Mouse (Mus musculus) lung, postnatal 0 days (tissue): Measurements from ENCODE around the gene Ccl11.

Experiments
- CTCF ChIP-seq: IDR thresholded peaks from 2 replicates; pipeline ENCODE4 v1.5.1; 2016; ENCODE audit warnings: antibody characterized with exemption, mild to moderate bottlenecking
- EP300 ChIP-seq: IDR thresholded peaks from 2 replicates; pipeline ENCODE4 v1.6.1; 2016; ENCODE audit warnings: antibody characterized with exemption, mild to moderate bottlenecking, control low read depth

- TF ChIP-seq CTCF (no peak), EP300 (no peak)
Observed at GRCm38 (mm10) chr11:82021406-82021805, 36.2 kb upstream of the Ccl11 start.
